Mouse (Mus musculus) liver, embryonic 14.5 days (tissue): ENCODE measurements around the gene Kif1bp. TPM values are rescaled to one million over a fixed set of nuclear protein-coding genes. Genes with fewer than 3 reads are reported as not detected.
"Not testable (repeated sequence)": the region's sequence is repeated elsewhere in the genome, so short reads cannot be mapped to it uniquely, and the experiment has no call there.

Source experiments
- ATAC-seq: fragments of 200-750 bp; cut with Nextera tagmentation; 2 replicates; pipeline ENCODE4 v1.8.0; 2017; ENCODE audit warnings: moderate number of reproducible peaks, mild to moderate bottlenecking, moderate library complexity; ENCODE audit not compliant: insufficient read depth
- DNase-seq, 3 experiments: peaks; one replicate each; pipeline ENCODE4 v3.0.0-alpha.2; 2012 to 2013; ENCODE audit warnings: low read depth in 3 of 3, low spot score in 3 of 3
- H3K27ac ChIP-seq: fragments of 300-500 bp; sonication (generic); 2 replicates; pipeline ENCODE4 v1.5.1; 2014; ENCODE audit warnings: moderate library complexity, mild to moderate bottlenecking, control low read depth, inconsistent platforms
- H3K27me3 ChIP-seq: fragments of 300-500 bp; sonication (generic); 2 replicates; pipeline ENCODE4 v1.6.1; 2014; ENCODE audit warnings: mild to moderate bottlenecking, low read length, moderate library complexity; ENCODE audit not compliant: control insufficient read depth, insufficient read depth
- H3K36me3 ChIP-seq: fragments of 300-500 bp; sonication (generic); replicated peaks from 2 replicates; pipeline ENCODE4 v1.6.1; 2014; ENCODE audit warnings: low read depth; ENCODE audit not compliant: control insufficient read depth, insufficient read depth
- H3K4me1 ChIP-seq, 2 experiments: fragments of 200-500 bp in 1 of 2; fragments of 300-500 bp in 1 of 2; sonication (generic) in 1 of 2; replicated peaks; 2 replicates each; pipeline ENCODE4 v1.6.1; 2012 to 2014; ENCODE audit warnings: antibody characterized with exemption in 1 of 2, inconsistent platforms in 1 of 2, low read length in 1 of 2; ENCODE audit not compliant: control insufficient read depth in 2 of 2, insufficient read depth in 2 of 2
- H3K4me2 ChIP-seq: fragments of 300-500 bp; sonication (generic); 2 replicates; pipeline ENCODE4 v1.6.1; 2014; ENCODE audit warnings: low read depth, mild to moderate bottlenecking, control low read depth, moderate library complexity
- H3K4me3 ChIP-seq, 2 experiments: fragments of 200-500 bp in 1 of 2; fragments of 300-500 bp in 1 of 2; sonication (generic) in 1 of 2; 2 replicates each; pipeline ENCODE4 v1.5.1; 2012 to 2014; ENCODE audit warnings: low read depth in 2 of 2, low read length in 2 of 2, mild to moderate bottlenecking in 2 of 2, control low read depth in 1 of 2, inconsistent platforms in 1 of 2, moderate library complexity in 1 of 2; ENCODE audit not compliant: insufficient read depth in 1 of 2
- H3K9ac ChIP-seq: fragments of 300-500 bp; sonication (generic); replicated peaks from 2 replicates; pipeline ENCODE4 v1.6.1; 2014; ENCODE audit warnings: mild to moderate bottlenecking, control low read depth, moderate library complexity
- H3K9me3 ChIP-seq: fragments of 300-500 bp; sonication (generic); 2 replicates; pipeline ENCODE4 v1.6.1; 2016; ENCODE audit warnings: low read length, mixed read lengths; ENCODE audit not compliant: control insufficient read depth
- CTCF ChIP-seq: IDR thresholded peaks from 2 replicates; pipeline ENCODE4 v1.5.1; 2016; ENCODE audit warnings: antibody characterized with exemption, low read depth, control low read depth
- EP300 ChIP-seq: IDR thresholded peaks from 2 replicates; pipeline ENCODE4 v1.6.1; 2016; ENCODE audit warnings: antibody characterized with exemption, low read depth
- WGBS: fragments of 180-500 bp; shearing (Covaris S2); extraction: QIAGEN DNeasy Blood & Tissue Kit; methylation state at CpG from one replicate; pipeline ENCODE4 v1.1.7; 2014; ENCODE audit not compliant: insufficient replicate concordance; 5-methylcytosine and 5-hydroxymethylcytosine counted together
- polyA plus RNA-seq, 2 experiments: library from polyadenylated mRNA; depleted of rRNA in 1 of 2; stranded (reverse) in 1 of 2; unstranded in 1 of 2; fragments of >200 nt; fragmentation: Nextera tagmentation in 1 of 2; extraction: Ambion mirVana in 1 of 2; gene quantifications; 2 replicates each; pipeline versions ENCODE4 v1.2.1 to v1.2.3; 2012 to 2014

Gene Kif1bp
- polyA plus RNA-seq, 2 experiments, result 9.2 to 11.5 TPM

- Histone ChIP-seq H3K4me2 (0 out of 2 replicates have a peak overlapping the region, but pooled peaks have one; percentile 26), H3K4me1 (peaks cover 27 to 37% of the 10 kb centered on the region in 2 experiments), H3K27me3 (no peaks in the 10 kb centered on the region), H3K9me3 (no peaks in the 10 kb centered on the region), H3K36me3 (no peaks in the 10 kb centered on the region), H3K4me3 (no peak overlapping the region), H3K9ac (no peak overlapping the region), H3K27ac (no peak overlapping the region)
- DNase-seq (peak in 1 of 3 experiments; percentile 68), ATAC-seq (no peak)
- WGBS, result 21% methylated on average over 15 of the region's 15 CpGs
- TF ChIP-seq EP300 (no peak), CTCF (peak; percentile 93)
Observed at GRCm38 (mm10) chr10:62500088-62500915, 78.0 kb downstream of the Kif1bp start.

GRCm38 (mm10) chr10:62491681-62492080 lies 86.6 kb downstream of the Kif1bp start:
- H3K9ac ChIP-seq, ATAC-seq, H3K27ac ChIP-seq, DNase-seq, H3K4me2 ChIP-seq, H3K4me3 ChIP-seq, H3K9me3 ChIP-seq, H3K27me3 ChIP-seq, H3K36me3 ChIP-seq: not testable (repeated sequence)
- peaks cover 8 to 13% of the 10 kb centered on the region in 2 experiments for H3K4me1 ChIP-seq
- WGBS, result 72% methylated on average over 3 of the region's 3 CpGs

Other genes starting within 250 kb of the Kif1bp start
- 40.8 and 56.1 TPM in 2 replicates for gene Hk1, start 198.5 kb downstream of the Kif1bp start, polyA plus RNA-seq (2012; rRNA removed)
- 54.2 and 58.7 TPM in 2 replicates for gene Hk1, start 198.5 kb downstream of the Kif1bp start, polyA plus RNA-seq (2014; fragmentation: Nextera tagmentation; extraction: Ambion mirVana)
- gene Hkdc1, start 156.0 kb downstream of the Kif1bp start, polyA plus RNA-seq (2012; rRNA removed), result 3.4 and 4.1 TPM in 2 replicates
- 2.4 and 2.8 TPM in 2 replicates for gene Hkdc1, start 156.0 kb downstream of the Kif1bp start, polyA plus RNA-seq (2014; fragmentation: Nextera tagmentation; extraction: Ambion mirVana)
- gene 4930507D05Rik, start 129.0 kb downstream of the Kif1bp start, polyA plus RNA-seq (2012; rRNA removed), result 0.11 TPM in 2 replicates
- 0.25 TPM in 1 of 2 replicates, not detected in the other for gene 4930507D05Rik, start 129.0 kb downstream of the Kif1bp start, polyA plus RNA-seq (2014; fragmentation: Nextera tagmentation; extraction: Ambion mirVana)
- gene Supv3l1, start 128.7 kb downstream of the Kif1bp start, polyA plus RNA-seq (2012; rRNA removed), result 12.6 and 16.4 TPM in 2 replicates
- gene Supv3l1, start 128.7 kb downstream of the Kif1bp start, polyA plus RNA-seq (2014; fragmentation: Nextera tagmentation; extraction: Ambion mirVana), result 13.5 and 14.4 TPM in 2 replicates
- gene Vps26a, start 91.7 kb downstream of the Kif1bp start, polyA plus RNA-seq (2012; rRNA removed), result 9.1 and 14.7 TPM in 2 replicates
- 40.6 and 42.8 TPM in 2 replicates for gene Vps26a, start 91.7 kb downstream of the Kif1bp start, polyA plus RNA-seq (2014; fragmentation: Nextera tagmentation; extraction: Ambion mirVana)
- 23.3 and 23.7 TPM in 2 replicates for gene Srgn, start 51.0 kb downstream of the Kif1bp start, polyA plus RNA-seq (2012; rRNA removed)
- gene Srgn, start 51.0 kb downstream of the Kif1bp start, polyA plus RNA-seq (2014; fragmentation: Nextera tagmentation; extraction: Ambion mirVana), result 73.2 and 82.6 TPM in 2 replicates
- 17.7 and 31.5 TPM in 2 replicates for gene Ddx21, start 23.8 kb upstream of the Kif1bp start, polyA plus RNA-seq (2012; rRNA removed)
- gene Ddx21, start 23.8 kb upstream of the Kif1bp start, polyA plus RNA-seq (2014; fragmentation: Nextera tagmentation; extraction: Ambion mirVana), result 19.2 and 20.3 TPM in 2 replicates
- gene Ddx50, start 72.8 kb upstream of the Kif1bp start, polyA plus RNA-seq (2012; rRNA removed), result 9.9 and 22.7 TPM in 2 replicates
- 36.7 and 41.0 TPM in 2 replicates for gene Ddx50, start 72.8 kb upstream of the Kif1bp start, polyA plus RNA-seq (2014; fragmentation: Nextera tagmentation; extraction: Ambion mirVana)
- gene Stox1, start 147.7 kb upstream of the Kif1bp start, polyA plus RNA-seq (2012; rRNA removed), result 0.13 and 0.21 TPM in 2 replicates
- 0.04 and 0.34 TPM in 2 replicates for gene Stox1, start 147.7 kb upstream of the Kif1bp start, polyA plus RNA-seq (2014; fragmentation: Nextera tagmentation; extraction: Ambion mirVana)
- 18.7 and 26.0 TPM in 2 replicates for gene Ccar1, start 213.8 kb upstream of the Kif1bp start, polyA plus RNA-seq (2012; rRNA removed)
- gene Ccar1, start 213.8 kb upstream of the Kif1bp start, polyA plus RNA-seq (2014; fragmentation: Nextera tagmentation; extraction: Ambion mirVana), result 44.9 and 55.3 TPM in 2 replicates